Mouse (Mus musculus): ENCODE data around the gene Olfr1089. TPM values are rescaled to one million over a fixed set of nuclear protein-coding genes. Genes with fewer than 3 reads are reported as not detected.

Gene Olfr1089
- not detected in 2 replicates for polyA plus RNA-seq (2016; fragmentation: Nextera tagmentation; extraction: Ambion mirVana)

GRCm38 (mm10) chr2:86733601-86734000, at the start of gene Olfr1089:
Olfr1089 (minus strand) TSS chr2:86733701.
- Histone ChIP-seq H3K9me3 (no peaks in the 10 kb centered on the region), H3K4me1 (replicated peaks) (no peaks in the 10 kb centered on the region), H3K36me3 (no peaks in the 10 kb centered on the region), H3K4me3 (no peak within 1 kb of the TSS), H3K27me3 (ENCODE audit: insufficient read depth, poor library complexity, severe bottlenecking) (no peaks in the 10 kb centered on the region), H3K27ac (no peak within 1 kb of the TSS)
- no peak for DNase-seq (ENCODE audit: low spot score)

- H3K27me3 ChIP-seq (ENCODE audit: insufficient read depth, poor library complexity, severe bottlenecking), result no peaks in the 10 kb centered on the region
- no peak for DNase-seq (ENCODE audit: low spot score)
- 90% methylated on average over 2 of the region's 2 CpGs for WGBS
- no peaks in the 10 kb centered on the region for H3K36me3 ChIP-seq
- no peak within 1 kb of the TSS for H3K27ac ChIP-seq
- no peak within 1 kb of the TSS for H3K4me3 ChIP-seq
- H3K4me1 ChIP-seq (replicated peaks), result no peaks in the 10 kb centered on the region
- no peaks in the 10 kb centered on the region for H3K9me3 ChIP-seq
Measured at GRCm38 (mm10) chr2:86782179-86782578, 48.7 kb upstream of the Olfr1089 start, which contains the start of gene Olfr1093. Olfr1093 (plus strand) TSS chr2:86782479.

- Histone ChIP-seq H3K4me1 (replicated peaks) (no peaks in the 10 kb centered on the region), H3K4me3 (no peak overlapping the region), H3K9me3 (no peaks in the 10 kb centered on the region), H3K27me3 (ENCODE audit: insufficient read depth, poor library complexity, severe bottlenecking) (no peaks in the 10 kb centered on the region), H3K27ac (no peak overlapping the region), H3K36me3 (no peaks in the 10 kb centered on the region)
- no peak for DNase-seq (ENCODE audit: low spot score)
- 97% methylated on average over 6 of the region's 6 CpGs for WGBS
Measured at GRCm38 (mm10) chr2:86761050-86761449, 27.5 kb upstream of the Olfr1089 start.

- no peaks in the 10 kb centered on the region for H3K4me1 ChIP-seq (replicated peaks)
- no peak within 1 kb of the TSS for H3K4me3 ChIP-seq
- H3K36me3 ChIP-seq, result no peaks in the 10 kb centered on the region
- 92% methylated on average over 1 of the region's 1 CpGs for WGBS
- H3K9me3 ChIP-seq, result no peaks in the 10 kb centered on the region
- H3K27ac ChIP-seq, result no peak within 1 kb of the TSS
- no peak for DNase-seq (ENCODE audit: low spot score)
- H3K27me3 ChIP-seq (ENCODE audit: insufficient read depth, poor library complexity, severe bottlenecking), result no peaks in the 10 kb centered on the region
Measured at GRCm38 (mm10) chr2:86758893-86759292, 25.4 kb upstream of the Olfr1089 start, which contains the start of gene Olfr1090. Olfr1090 (minus strand) TSS chr2:86758993.

- H3K27me3 ChIP-seq (ENCODE audit: insufficient read depth, poor library complexity, severe bottlenecking), result no peaks in the 10 kb centered on the region
- no peaks in the 10 kb centered on the region for H3K4me1 ChIP-seq (replicated peaks)
- no peak for DNase-seq (ENCODE audit: low spot score)
- H3K4me3 ChIP-seq, result no peak within 1 kb of the TSS
- no peaks in the 10 kb centered on the region for H3K9me3 ChIP-seq
- H3K27ac ChIP-seq, result no peak within 1 kb of the TSS
- H3K36me3 ChIP-seq, result no peaks in the 10 kb centered on the region
Measured at GRCm38 (mm10) chr2:86698295-86698694, 35.2 kb downstream of the Olfr1089 start, which contains the start of gene Olfr1087. Olfr1087 (minus strand) TSS chr2:86698395.

Other genes starting within 250 kb of the Olfr1089 start
- not detected in 2 replicates for gene Olfr228, start 246.3 kb downstream of the Olfr1089 start, polyA plus RNA-seq (2016; fragmentation: Nextera tagmentation; extraction: Ambion mirVana)
- gene Olfr1076, start 225.2 kb downstream of the Olfr1089 start, polyA plus RNA-seq (2016; fragmentation: Nextera tagmentation; extraction: Ambion mirVana), result not detected in 2 replicates
- gene Olfr1079, start 191.2 kb downstream of the Olfr1089 start, polyA plus RNA-seq (2016; fragmentation: Nextera tagmentation; extraction: Ambion mirVana), result not detected in 2 replicates
- gene Olfr1080, start 175.5 kb downstream of the Olfr1089 start, polyA plus RNA-seq (2016; fragmentation: Nextera tagmentation; extraction: Ambion mirVana), result not detected in 2 replicates
- not detected in 2 replicates for gene Olfr1082, start 134.7 kb downstream of the Olfr1089 start, polyA plus RNA-seq (2016; fragmentation: Nextera tagmentation; extraction: Ambion mirVana)
- gene Olfr1084, start 94.0 kb downstream of the Olfr1089 start, polyA plus RNA-seq (2016; fragmentation: Nextera tagmentation; extraction: Ambion mirVana), result not detected in 2 replicates
- gene Olfr1085, start 71.7 kb downstream of the Olfr1089 start, polyA plus RNA-seq (2016; fragmentation: Nextera tagmentation; extraction: Ambion mirVana), result not detected in 2 replicates
- gene Olfr1086, start 53.6 kb downstream of the Olfr1089 start, polyA plus RNA-seq (2016; fragmentation: Nextera tagmentation; extraction: Ambion mirVana), result not detected in 2 replicates
- not detected in 2 replicates for gene Olfr1087, start 35.3 kb downstream of the Olfr1089 start, polyA plus RNA-seq (2016; fragmentation: Nextera tagmentation; extraction: Ambion mirVana)
- not detected in 2 replicates for gene Olfr1090, start 25.3 kb upstream of the Olfr1089 start, polyA plus RNA-seq (2016; fragmentation: Nextera tagmentation; extraction: Ambion mirVana)
- not detected in 2 replicates for gene Olfr1093, start 48.8 kb upstream of the Olfr1089 start, polyA plus RNA-seq (2016; fragmentation: Nextera tagmentation; extraction: Ambion mirVana)
- not detected in 2 replicates for gene Olfr141, start 76.3 kb upstream of the Olfr1089 start, polyA plus RNA-seq (2016; fragmentation: Nextera tagmentation; extraction: Ambion mirVana)
- gene Olfr1094, start 91.0 kb upstream of the Olfr1089 start, polyA plus RNA-seq (2016; fragmentation: Nextera tagmentation; extraction: Ambion mirVana), result not detected in 2 replicates
- not detected in 2 replicates for gene Olfr1095, start 118.0 kb upstream of the Olfr1089 start, polyA plus RNA-seq (2016; fragmentation: Nextera tagmentation; extraction: Ambion mirVana)
- not detected in 2 replicates for gene Gm13723, start 141.1 kb upstream of the Olfr1089 start, polyA plus RNA-seq (2016; fragmentation: Nextera tagmentation; extraction: Ambion mirVana)
- gene Olfr1097, start 158.5 kb upstream of the Olfr1089 start, polyA plus RNA-seq (2016; fragmentation: Nextera tagmentation; extraction: Ambion mirVana), result not detected in 2 replicates
- not detected in 2 replicates for gene Olfr1098, start 190.8 kb upstream of the Olfr1089 start, polyA plus RNA-seq (2016; fragmentation: Nextera tagmentation; extraction: Ambion mirVana)
- not detected in 2 replicates for gene Olfr1099, start 227.0 kb upstream of the Olfr1089 start, polyA plus RNA-seq (2016; fragmentation: Nextera tagmentation; extraction: Ambion mirVana)
- gene Olfr1100, start 246.3 kb upstream of the Olfr1089 start, polyA plus RNA-seq (2016; fragmentation: Nextera tagmentation; extraction: Ambion mirVana), result not detected in 2 replicates

Measured in hindbrain, embryonic 10.5 days (tissue).